ENCODE assay signal across 31 mouse cellular contexts in genomic region chr10:117009691-117010090, GRCm38 (mm10). TPM values are rescaled to one million over a fixed set of nuclear protein-coding genes. Genes with fewer than 3 reads are reported as not detected.
"Had no signal": no experiment of that assay in that cellular context is flagged by ENCODE, and none has a peak within 500 bp of the region (broad histone marks: within the 10 kb centered on the region; RNA-seq: fewer than 3 reads in every experiment).

No protein-coding gene starts in this region.

- H3K27ac ChIP-seq: layer of hippocampus, adult 2 months; liver, embryonic 13.5 days had no signal

- H3K27me3 ChIP-seq: liver, embryonic 13.5 days had no signal

- H3K36me3 ChIP-seq: liver, embryonic 13.5 days had no signal

- DNase-seq: layer of hippocampus, adult 9-11 months; liver, embryonic 13.5 days; lung, adult 2 months; lung, postnatal 14 days; lung, postnatal 4 days; midbrain, embryonic 14.5 days; thymus, adult 18-20 months; thymus, postnatal 14 days; thymus, postnatal 4 days had no signal

- H3K4me3 ChIP-seq: layer of hippocampus, adult 2 months; liver, embryonic 13.5 days had no signal

- H3K9me3 ChIP-seq: liver, embryonic 13.5 days had no signal

- H3K4me1 ChIP-seq: liver, embryonic 13.5 days had no signal

RNA-seq across cellular contexts. Expression of gene Best3, which starts 23.6 kb away (rescaled TPM):
- total RNA-seq: liver, adult 2 months; megakaryocyte progenitor cell, adult 5-6 weeks; megakaryocyte-erythroid progenitor cell, adult 5-6 weeks had no signal
- polyA plus RNA-seq: intestine, postnatal 0 days; liver, adult 2 months; midbrain, embryonic 11.5 days had no signal

RNA-seq across cellular contexts. Expression of gene Lrrc10, which starts 35.5 kb away (rescaled TPM):
- total RNA-seq: left cerebral cortex, adult 18-20 months; left cerebral cortex, postnatal 25 days; liver, adult 2 months; megakaryocyte progenitor cell, adult 5-6 weeks; megakaryocyte-erythroid progenitor cell, adult 5-6 weeks; midbrain, postnatal 0 days had no signal
- polyA plus RNA-seq: intestine, embryonic 14.5 days; intestine, postnatal 0 days; liver, adult 2 months; liver, embryonic 13.5 days; liver, embryonic 16.5 days; midbrain, embryonic 11.5 days; midbrain, embryonic 14.5 days; midbrain, postnatal 0 days; neural tube, embryonic 11.5 days; neural tube, embryonic 14.5 days; small intestine, adult 2 months; spleen, adult 2 months; stomach, embryonic 16.5 days had no signal

RNA-seq across cellular contexts. Expression of gene Gm10271, which starts 37.3 kb away (rescaled TPM):
- total RNA-seq: layer of hippocampus, adult 2 months; layer of hippocampus, postnatal 25 days; left cerebral cortex, adult 18-20 months; left cerebral cortex, postnatal 25 days; liver, adult 2 months; megakaryocyte progenitor cell, adult 5-6 weeks; megakaryocyte-erythroid progenitor cell, adult 5-6 weeks; midbrain, postnatal 0 days had no signal
- polyA plus RNA-seq: intestine, embryonic 14.5 days; intestine, postnatal 0 days; large intestine, adult 2 months; limb, embryonic 11.5 days; limb, embryonic 14.5 days; liver, adult 2 months; liver, embryonic 13.5 days; liver, embryonic 16.5 days; lung, adult 2 months; lung, embryonic 16.5 days; midbrain, embryonic 11.5 days; midbrain, embryonic 14.5 days; midbrain, postnatal 0 days; neural tube, embryonic 11.5 days; neural tube, embryonic 14.5 days; small intestine, adult 2 months; spleen, adult 2 months; stomach, embryonic 16.5 days; testis, adult 2 months had no signal
